21 mouse cellular contexts compared by ENCODE assay signal in the genomic region with DNA sequence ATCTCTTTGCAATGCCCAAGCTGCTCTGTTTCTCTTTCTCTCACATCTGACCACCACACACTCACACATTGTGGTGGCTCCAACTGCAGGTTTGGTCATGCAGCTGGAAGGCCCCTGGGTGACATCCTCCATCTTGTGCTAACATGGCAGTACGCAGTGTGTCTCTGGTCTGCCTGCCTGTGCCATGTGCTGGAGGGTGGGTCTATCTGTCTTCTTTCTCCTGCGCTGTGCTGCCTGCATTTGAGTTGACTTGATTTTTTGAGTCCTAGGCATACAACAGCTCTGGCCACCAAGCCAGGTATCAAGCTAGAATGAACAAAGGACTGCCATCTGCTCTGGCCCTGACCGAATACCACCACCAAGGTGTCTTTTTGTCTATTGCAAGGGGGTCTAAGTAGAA. TPM values are rescaled to one million over a fixed set of nuclear protein-coding genes. Genes with fewer than 3 reads are reported as not detected.
A peak's percentile ranks its signal among the peaks of the same experiment; 100 is the strongest.
DNase-seq lines count a peak whose midpoint lies in the region; ATAC-seq lines count a peak whose summit lies in the region.
"Had no signal": no experiment of that assay in that cellular context is flagged by ENCODE, and none has a peak within 500 bp of the region (broad histone marks: within the 10 kb centered on the region; RNA-seq: fewer than 3 reads in every experiment).

No protein-coding gene starts in this region.

- WGBS in heart, embryonic 10.5 days = 96% methylated on average over 3 of the region's 3 CpGs
- whole genome bisulfite sequencing in heart, embryonic 14.5 days = 94% methylated on average over 3 of the region's 3 CpGs
- WGBS in midbrain, embryonic 11.5 days = 96% methylated on average over 3 of the region's 3 CpGs
- 97% methylated on average over 3 of the region's 3 CpGs for WGBS in midbrain, embryonic 14.5 days

- H3K9ac ChIP-seq in heart, embryonic 14.5 days (ENCODE audit: low read length) = no peak overlapping the region; the same call in 1 of the 2 replicates
- H3K9ac ChIP-seq in midbrain, embryonic 11.5 days (ENCODE audit: low read length) = no peak overlapping the region
- no peak overlapping the region for H3K9ac ChIP-seq in midbrain, embryonic 14.5 days (replicated peaks; ENCODE audit: low read length)
- H3K9ac ChIP-seq: embryonic facial prominence, embryonic 12.5 days; forebrain, embryonic 12.5 days; hindbrain, embryonic 14.5 days; intestine, embryonic 15.5 days had no signal

- peaks cover 8% of the 10 kb centered on the region for H3K36me3 ChIP-seq in heart, embryonic 10.5 days
- peaks cover 10% of the 10 kb centered on the region for H3K36me3 ChIP-seq in heart, embryonic 14.5 days (ENCODE audit: control insufficient read depth, insufficient read depth, low read length)
- no peaks in the 10 kb centered on the region for H3K36me3 ChIP-seq in midbrain, embryonic 11.5 days (ENCODE audit: control insufficient read depth, insufficient read depth, low read length)
- no peaks in the 10 kb centered on the region for H3K36me3 ChIP-seq in midbrain, embryonic 14.5 days (ENCODE audit: control insufficient read depth, insufficient read depth, low read length)
- H3K36me3 ChIP-seq: embryonic facial prominence, embryonic 12.5 days; forebrain, embryonic 12.5 days; hindbrain, embryonic 10.5 days; intestine, embryonic 15.5 days had no signal

- peak; percentile 71 for DNase-seq in heart, embryonic 10.5 days (ENCODE audit: low spot score)
- DNase-seq in heart, adult 18-20 months = no peak
- no peak for DNase-seq in heart, adult 8-10 months (ENCODE audit: low spot score)
- DNase-seq in midbrain, embryonic 11.5 days (ENCODE audit: low spot score, missing footprints) = peak; percentile 72
- DNase-seq in midbrain, embryonic 14.5 days = no peak
- DNase-seq: adrenal gland, postnatal 14 days; cerebellum, adult 11-12 months; cerebellum, adult 9-10 months; cerebellum, postnatal 25 days; gastrocnemius, postnatal 25 days; kidney, adult 18-20 months had no signal

- peak overlapping the region; percentile 89 for H3K27ac ChIP-seq in heart, embryonic 10.5 days
- H3K27ac ChIP-seq in heart, embryonic 14.5 days (replicated peaks in 1 of 2; ENCODE audit: control insufficient read depth in 1 of 2, insufficient read depth in 1 of 2, low read depth in 2 of 2, low read length in 2 of 2) = peak overlapping the region in 1 of 2 experiments; percentile 99; a peak in 1 of 4 replicates
- no peak overlapping the region for H3K27ac ChIP-seq in midbrain, embryonic 11.5 days (ENCODE audit: low read depth, low read length)
- no peak overlapping the region for H3K27ac ChIP-seq in midbrain, embryonic 14.5 days (replicated peaks; ENCODE audit: low read depth, low read length)
- H3K27ac ChIP-seq: embryonic facial prominence, embryonic 12.5 days; forebrain, embryonic 12.5 days; hindbrain, embryonic 10.5 days; hindbrain, embryonic 14.5 days; intestine, embryonic 15.5 days had no signal

- H3K9me3 ChIP-seq in heart, embryonic 10.5 days = no peaks in the 10 kb centered on the region
- no peaks in the 10 kb centered on the region for H3K9me3 ChIP-seq in heart, embryonic 14.5 days (ENCODE audit: control insufficient read depth, low read length)
- no peaks in the 10 kb centered on the region for H3K9me3 ChIP-seq in midbrain, embryonic 11.5 days (ENCODE audit: control insufficient read depth, low read length)
- H3K9me3 ChIP-seq in midbrain, embryonic 14.5 days (ENCODE audit: control insufficient read depth, low read length) = no peaks in the 10 kb centered on the region
- H3K9me3 ChIP-seq: embryonic facial prominence, embryonic 12.5 days; forebrain, embryonic 12.5 days; hindbrain, embryonic 10.5 days; intestine, embryonic 15.5 days had no signal

- peaks cover 51% of the 10 kb centered on the region for H3K4me1 ChIP-seq in heart, embryonic 10.5 days
- peaks cover 16 to 30% of the 10 kb centered on the region in 2 experiments for H3K4me1 ChIP-seq in heart, embryonic 14.5 days (ENCODE audit: control insufficient read depth in 2 of 2, insufficient read depth in 2 of 2, low read length in 2 of 2)
- H3K4me1 ChIP-seq in midbrain, embryonic 11.5 days (ENCODE audit: control insufficient read depth, insufficient read depth, low read length) = peaks cover 3% of the 10 kb centered on the region; the same call in 1 of the 2 replicates
- H3K4me1 ChIP-seq in midbrain, embryonic 14.5 days (ENCODE audit: control insufficient read depth, insufficient read depth, low read length) = no peaks in the 10 kb centered on the region

- no peaks in the 10 kb centered on the region for H3K27me3 ChIP-seq in heart, embryonic 10.5 days (ENCODE audit: insufficient read depth, poor library complexity, severe bottlenecking)
- H3K27me3 ChIP-seq in heart, embryonic 14.5 days (ENCODE audit: control insufficient read depth, insufficient read depth, low read length) = no peaks in the 10 kb centered on the region
- no peaks in the 10 kb centered on the region for H3K27me3 ChIP-seq in midbrain, embryonic 11.5 days (ENCODE audit: control insufficient read depth, insufficient read depth, low read length)
- no peaks in the 10 kb centered on the region for H3K27me3 ChIP-seq in midbrain, embryonic 14.5 days (ENCODE audit: control insufficient read depth, insufficient read depth, low read length)
- H3K27me3 ChIP-seq: CH12.LX; embryonic facial prominence, embryonic 12.5 days; intestine, embryonic 15.5 days; Patski had no signal

- ATAC-seq in heart, embryonic 14.5 days (ENCODE audit: insufficient number of reproducible peaks, insufficient read depth, low FRiP score, low read depth) = no peak
- no peak for ATAC-seq in midbrain, embryonic 11.5 days (ENCODE audit: low FRiP score)
- no peak for ATAC-seq in midbrain, embryonic 14.5 days (ENCODE audit: low FRiP score, low TSS enrichment)
- ATAC-seq: activated CD4-positive, CD25-positive, alpha-beta regulatory T cell, adult 4 months; forebrain, embryonic 16.5 days; intestine, embryonic 15.5 days; Patski had no signal

- H3K4me2 ChIP-seq in heart, embryonic 14.5 days (ENCODE audit: low read length) = peak overlapping the region; percentile 68
- no peak overlapping the region for H3K4me2 ChIP-seq in midbrain, embryonic 11.5 days
- H3K4me2 ChIP-seq in midbrain, embryonic 14.5 days (ENCODE audit: low read length) = no peak overlapping the region
- H3K4me2 ChIP-seq: embryonic facial prominence, embryonic 12.5 days; forebrain, embryonic 12.5 days; hindbrain, embryonic 14.5 days; intestine, embryonic 15.5 days had no signal

- H3K4me3 ChIP-seq in heart, embryonic 10.5 days = no peak overlapping the region
- no peak overlapping the region for H3K4me3 ChIP-seq in heart, embryonic 14.5 days (ENCODE audit: control insufficient read depth in 1 of 2, insufficient read depth in 1 of 2, low read depth in 1 of 2, low read length in 2 of 2)
- no peak overlapping the region for H3K4me3 ChIP-seq in midbrain, embryonic 11.5 days (ENCODE audit: low read depth, low read length)
- H3K4me3 ChIP-seq in midbrain, embryonic 14.5 days (replicated peaks; ENCODE audit: low read depth, low read length) = no peak overlapping the region
- H3K4me3 ChIP-seq: embryonic facial prominence, embryonic 12.5 days; forebrain, embryonic 12.5 days; hindbrain, embryonic 10.5 days; intestine, embryonic 15.5 days had no signal

RNA-seq across cellular contexts. Expression of gene Myl12a, which starts 15.5 kb away (rescaled TPM):
- 742 and 776 TPM in 2 replicates for polyA plus RNA-seq in heart, embryonic 10.5 days (2016; fragmentation: Nextera tagmentation; extraction: Ambion mirVana)
- total RNA-seq in heart, adult 18-20 months (2021) = 1,000 to 10,000 TPM in 1 of 2 experiments, 100 to 1,000 TPM in 1; 965 to 1,012 TPM
- 746 and 761 TPM in 2 replicates for polyA plus RNA-seq in heart, embryonic 14.5 days (2014; fragmentation: Nextera tagmentation; extraction: Ambion mirVana)
- total RNA-seq in heart, adult 8-10 months (2022) = 1,000 to 10,000 TPM in 3 of 4 experiments, 100 to 1,000 TPM in 1; 878 to 1,206 (median 1,167) TPM
- polyA plus RNA-seq in midbrain, embryonic 11.5 days (2014; fragmentation: Nextera tagmentation; extraction: Ambion mirVana) = 375 and 403 TPM in 2 replicates
- 72.1 and 109 TPM in 2 replicates for polyA plus RNA-seq in midbrain, embryonic 14.5 days (2014; fragmentation: Nextera tagmentation; extraction: Ambion mirVana)

RNA-seq across cellular contexts. Expression of gene Myom1, which starts 15.7 kb away (rescaled TPM):
- polyA plus RNA-seq in heart, embryonic 10.5 days (2016; fragmentation: Nextera tagmentation; extraction: Ambion mirVana) = 109 and 198 TPM in 2 replicates
- total RNA-seq in heart, adult 18-20 months (2021) = 1,000 to 10,000 TPM in 1 of 2 experiments, 100 to 1,000 TPM in 1; 977 to 1,053 TPM
- 273 and 300 TPM in 2 replicates for polyA plus RNA-seq in heart, embryonic 14.5 days (2014; fragmentation: Nextera tagmentation; extraction: Ambion mirVana)
- 1,000 to 10,000 TPM; 1,005 to 1,153 (median 1,086) TPM for total RNA-seq in heart, adult 8-10 months (2022)
- 1.3 and 1.4 TPM in 2 replicates for polyA plus RNA-seq in midbrain, embryonic 11.5 days (2014; fragmentation: Nextera tagmentation; extraction: Ambion mirVana)
- 0.85 and 1.3 TPM in 2 replicates for polyA plus RNA-seq in midbrain, embryonic 14.5 days (2014; fragmentation: Nextera tagmentation; extraction: Ambion mirVana)

Comparison
In these comparisons a context has a peak if more than half of its experiments do, and no peak if none do; other contexts are left out.
1. DNase-seq: peak in heart, embryonic 10.5 days (single experiment) and midbrain, embryonic 11.5 days (single experiment); none in heart, adult 18-20 months (0 of 2), heart, adult 8-10 months (single experiment) and midbrain, embryonic 14.5 days (single experiment).
2. RNA of gene Myom1, which starts 15.7 kb away (polyA plus RNA-seq): 273 to 300 TPM in heart, embryonic 14.5 days and 109 to 198 TPM in heart, embryonic 10.5 days; 1.3 to 1.4 TPM in midbrain, embryonic 11.5 days and 0.85 to 1.3 TPM in midbrain, embryonic 14.5 days; every median in the first group is over 10 times any median in the second.